Mouse (Mus musculus): Measurements from ENCODE around the gene Pip4k2a. TPM values are rescaled to one million over a fixed set of nuclear protein-coding genes. Genes with fewer than 3 reads are reported as not detected.

Pip4k2a gene
- total RNA-seq, 2 experiments from 2014 or later, result 35.5 to 37.2 TPM

- intact Hi-C loops (cut with DNase I), result loop anchor here (2.0 to 5.0 kb wide), 3 partner anchors 123 to 469 kb away; no protein-coding TSS in a partner anchor
- DNase-seq (ENCODE audit: extremely low spot score in 1 of 2, low spot score in 2 of 2), result no peak
Measured at GRCm38 (mm10) chr2:18873440-18873839, 124.5 kb downstream of the Pip4k2a start.

- peak; percentile 58 to 69 for DNase-seq (ENCODE audit: extremely low spot score in 1 of 2, low spot score in 2 of 2)
- intact Hi-C loops (cut with DNase I), result loop anchor here (2.0 to 5.0 kb wide), 3 partner anchors 124 to 470 kb away; no protein-coding TSS in a partner anchor
Measured at GRCm38 (mm10) chr2:18872797-18873196, 125.1 kb downstream of the Pip4k2a start.

GRCm38 (mm10) chr2:18871087-18871486 is 126.8 kb downstream of the Pip4k2a start:
- intact Hi-C loops (cut with DNase I), result loop anchor here (5.0 kb wide), 2 partner anchors 406 to 471 kb away; no protein-coding TSS in a partner anchor
- no peak for DNase-seq (ENCODE audit: extremely low spot score in 1 of 2, low spot score in 2 of 2)

GRCm38 (mm10) chr2:18867069-18867468 is 130.9 kb downstream of the Pip4k2a start:
- intact Hi-C loops (cut with DNase I), result no loop called here
- DNase-seq (ENCODE audit: extremely low spot score in 1 of 2, low spot score in 2 of 2), result no peak

- intact Hi-C loops (cut with DNase I), result no loop called here
- DNase-seq (ENCODE audit: extremely low spot score in 1 of 2, low spot score in 2 of 2), result no peak
Measured at GRCm38 (mm10) chr2:18864719-18865118, 133.2 kb downstream of the Pip4k2a start.

- intact Hi-C loops (cut with DNase I), result no loop called here
- no peak for DNase-seq (ENCODE audit: extremely low spot score in 1 of 2, low spot score in 2 of 2)
Measured at GRCm38 (mm10) chr2:18861607-18862158, 136.2 kb downstream of the Pip4k2a start.

- intact Hi-C loops (cut with DNase I), result no loop called here
- peak in 1 of 2 experiments; percentile 44 for DNase-seq (ENCODE audit: extremely low spot score in 1 of 2, low spot score in 2 of 2)
Measured at GRCm38 (mm10) chr2:18860686-18861085, 137.2 kb downstream of the Pip4k2a start.

GRCm38 (mm10) chr2:18857952-18858351 is 140.0 kb downstream of the Pip4k2a start:
- intact Hi-C loops (cut with DNase I), result no loop called here
- DNase-seq (ENCODE audit: extremely low spot score in 1 of 2, low spot score in 2 of 2), result no peak

- no peak for DNase-seq (ENCODE audit: extremely low spot score in 1 of 2, low spot score in 2 of 2)
- intact Hi-C loops (cut with DNase I), result no loop called here
Measured at GRCm38 (mm10) chr2:18856461-18856860, 141.5 kb downstream of the Pip4k2a start.

GRCm38 (mm10) chr2:18855246-18855645 is 142.7 kb downstream of the Pip4k2a start:
- intact Hi-C loops (cut with DNase I), result no loop called here
- no peak for DNase-seq (ENCODE audit: extremely low spot score in 1 of 2, low spot score in 2 of 2)

- no peak for DNase-seq (ENCODE audit: extremely low spot score in 1 of 2, low spot score in 2 of 2)
- intact Hi-C loops (cut with DNase I), result no loop called here
Measured at GRCm38 (mm10) chr2:18853345-18853744, 144.6 kb downstream of the Pip4k2a start.

GRCm38 (mm10) chr2:18850657-18851056 is 147.3 kb downstream of the Pip4k2a start:
- DNase-seq (ENCODE audit: extremely low spot score in 1 of 2, low spot score in 2 of 2), result no peak
- intact Hi-C loops (cut with DNase I), result no loop called here

- DNase-seq (ENCODE audit: extremely low spot score in 1 of 2, low spot score in 2 of 2), result no peak
- intact Hi-C loops (cut with DNase I), result no loop called here
Measured at GRCm38 (mm10) chr2:18848074-18848629, 149.8 kb downstream of the Pip4k2a start.

- DNase-seq (ENCODE audit: extremely low spot score in 1 of 2, low spot score in 2 of 2), result no peak
- intact Hi-C loops (cut with DNase I), result no loop called here
Measured at GRCm38 (mm10) chr2:18842527-18842926, 155.4 kb downstream of the Pip4k2a start.

- intact Hi-C loops (cut with DNase I), result no loop called here
- DNase-seq (ENCODE audit: extremely low spot score in 1 of 2, low spot score in 2 of 2), result no peak
Measured at GRCm38 (mm10) chr2:18841051-18841450, 156.9 kb downstream of the Pip4k2a start.

GRCm38 (mm10) chr2:18839532-18839931 is 158.4 kb downstream of the Pip4k2a start:
- intact Hi-C loops (cut with DNase I), result no loop called here
- no peak for DNase-seq (ENCODE audit: extremely low spot score in 1 of 2, low spot score in 2 of 2)

GRCm38 (mm10) chr2:18835266-18835908 is 162.5 kb downstream of the Pip4k2a start:
- no peak for DNase-seq (ENCODE audit: extremely low spot score in 1 of 2, low spot score in 2 of 2)
- intact Hi-C loops (cut with DNase I), result no loop called here

- intact Hi-C loops (cut with DNase I), result no loop called here
- DNase-seq (ENCODE audit: extremely low spot score in 1 of 2, low spot score in 2 of 2), result no peak
Measured at GRCm38 (mm10) chr2:18833024-18833590, 164.8 kb downstream of the Pip4k2a start.

- intact Hi-C loops (cut with DNase I), result no loop called here
Measured at GRCm38 (mm10) chr2:18831031-18831774, 166.7 kb downstream of the Pip4k2a start.

More at GRCm38 (mm10) chr2:18831031-18831774, 166.7 kb downstream of the Pip4k2a start:
- DNase-seq (ENCODE audit: extremely low spot score in 1 of 2, low spot score in 2 of 2), result no peak
